Mouse (Mus musculus) left cerebral cortex, postnatal 4 days (tissue): Measurements from ENCODE around the gene Ranbp10. TPM values are rescaled to one million over a fixed set of nuclear protein-coding genes. Genes with fewer than 3 reads are reported as not detected.
"Not testable (repeated sequence)": the region's sequence is repeated elsewhere in the genome, so short reads cannot be mapped to it uniquely, and the experiment has no call there.

ENCODE experiments used
- DNase-seq: peaks from one replicate; pipeline ENCODE4 v3.0.0-alpha.2; 2022
- intact Hi-C: fragments of 180-260 bp; cut with DNase I; formaldehyde crosslinking; loops from one replicate; pipeline ENCODE4 v1.15.1; 2025
- total RNA-seq, 2 experiments: library from RNA; stranded (reverse); gene quantifications; 2 replicates each; pipeline ENCODE4 v1.2.3; 2021

Gene Ranbp10
- total RNA-seq, 2 experiments from 2014 or later, result 21.8 to 23.6 TPM

- intact Hi-C loops, result no loop called here
- no peak for DNase-seq
These were observed 9.8 kb upstream of the Ranbp10 start for GRCm38 (mm10) chr8:105836991-105837390.

GRCm38 (mm10) chr8:105835318-105835717 is 8.2 kb upstream of the Ranbp10 start:
- peak; percentile 45 for DNase-seq
- intact Hi-C loops, result no loop called here

DNA sequence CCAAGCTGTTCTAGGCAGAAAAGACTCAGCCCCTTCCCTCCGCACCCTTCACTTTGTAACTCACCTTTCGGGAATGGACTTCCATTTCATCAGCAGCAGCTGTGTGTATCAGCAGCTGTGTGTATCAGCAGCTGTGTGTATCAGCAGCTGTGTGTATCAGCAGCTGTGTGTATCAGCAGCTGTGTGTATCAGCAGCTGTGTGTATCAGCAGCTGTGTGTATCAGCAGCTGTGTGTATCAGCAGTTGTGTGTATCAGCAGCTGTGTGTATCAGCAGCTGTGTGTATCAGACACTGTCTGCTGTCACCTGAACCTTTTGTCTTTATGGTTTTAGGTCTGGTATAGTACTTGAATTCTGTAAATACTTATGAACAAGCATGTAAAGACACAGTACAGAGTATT is 6.6 kb upstream of the Ranbp10 start:
- intact Hi-C loops, DNase-seq: not testable (repeated sequence)

DNA sequence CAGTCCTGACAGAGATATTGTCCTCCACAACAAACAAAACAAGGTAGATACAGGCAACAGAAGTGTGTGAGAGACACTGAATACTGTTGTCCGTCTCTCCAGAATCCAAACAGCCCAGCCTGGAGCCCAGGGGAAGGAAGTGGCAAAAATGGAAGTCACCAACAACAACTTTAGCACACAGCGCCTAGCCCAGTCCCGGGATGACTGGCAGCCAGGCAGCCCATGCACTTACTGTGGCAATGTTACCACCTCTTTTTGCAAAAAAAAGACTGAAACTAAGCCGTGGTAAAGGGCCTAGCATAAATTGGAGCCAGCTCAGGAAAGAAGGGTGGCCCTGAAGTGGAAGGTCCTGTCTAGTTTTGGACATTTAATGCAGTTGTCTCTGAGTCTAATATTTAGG is 771 bp downstream of the Ranbp10 start:
- intact Hi-C loops, result no loop called here
- DNase-seq, result no peak

DNA sequence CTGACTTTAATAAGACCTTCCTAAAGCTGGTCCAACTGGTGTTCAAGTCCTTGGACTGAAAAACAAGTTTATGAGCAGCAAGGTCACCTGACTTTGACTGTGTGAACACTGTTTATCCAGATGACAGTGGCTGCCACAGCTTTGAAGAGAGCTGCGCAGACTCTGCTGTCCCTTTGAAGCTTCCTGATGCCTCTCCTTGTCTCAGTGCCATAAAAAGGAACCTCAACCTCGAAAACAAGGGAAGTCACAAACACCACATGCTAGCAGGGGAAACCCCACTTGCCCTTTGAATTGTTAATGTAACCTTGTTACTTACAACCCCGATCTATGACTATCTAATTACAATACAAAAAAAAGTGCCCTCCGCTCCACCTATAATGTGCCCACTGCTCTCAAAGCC is 1.6 kb downstream of the Ranbp10 start:
- intact Hi-C loops, result no loop called here

GRCm38 (mm10) chr8:105820925-105821324 is 6.2 kb downstream of the Ranbp10 start:
- intact Hi-C loops, result no loop called here
- DNase-seq, result no peak

More for the DNA sequence above, 1.6 kb downstream of the Ranbp10 start:
- no peak for DNase-seq

DNA sequence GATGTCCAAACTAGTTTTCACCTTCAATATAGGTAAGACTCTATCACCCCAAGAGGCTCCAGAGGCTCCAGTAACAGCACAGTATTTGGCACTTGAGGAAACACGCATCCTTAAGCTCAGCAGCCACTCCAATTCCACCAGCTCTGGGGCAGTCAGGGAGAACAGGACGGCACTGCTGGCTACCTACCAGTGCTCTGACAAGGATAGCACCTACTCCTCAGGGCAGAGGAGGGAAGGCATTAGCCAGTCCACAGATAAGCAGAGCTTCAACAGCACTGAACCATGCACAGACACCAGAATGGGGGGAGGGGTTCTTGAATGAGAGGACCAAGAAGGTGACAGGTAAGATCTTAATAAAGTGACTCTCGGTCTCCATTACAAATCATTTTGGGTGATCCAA is 7.5 kb downstream of the Ranbp10 start:
- DNase-seq, result no peak
- intact Hi-C loops, result no loop called here

- DNase-seq, result no peak
- intact Hi-C loops, result no loop called here
These were observed 13.9 kb downstream of the Ranbp10 start for GRCm38 (mm10) chr8:105813241-105813640.

DNA sequence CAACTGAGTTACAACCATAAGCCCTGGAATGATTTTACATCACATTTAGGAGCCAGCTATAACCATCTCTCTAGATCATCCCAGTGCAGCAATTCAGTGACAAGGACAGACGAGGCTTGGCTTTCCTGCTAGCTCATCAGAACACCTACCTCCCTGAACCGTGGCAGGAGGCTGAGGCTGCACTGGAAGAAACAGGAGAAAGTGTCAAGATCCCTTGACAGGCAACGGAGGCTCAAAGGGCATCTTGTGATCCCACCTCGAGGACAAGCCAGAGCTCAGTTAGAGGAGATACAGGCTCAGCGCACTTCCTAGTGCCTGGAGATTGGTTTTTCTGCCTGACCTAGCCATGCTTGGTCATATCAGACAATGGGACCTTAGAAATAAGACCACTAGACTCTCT is 14.6 kb downstream of the Ranbp10 start:
- intact Hi-C loops, result no loop called here
- DNase-seq, result no peak

DNA sequence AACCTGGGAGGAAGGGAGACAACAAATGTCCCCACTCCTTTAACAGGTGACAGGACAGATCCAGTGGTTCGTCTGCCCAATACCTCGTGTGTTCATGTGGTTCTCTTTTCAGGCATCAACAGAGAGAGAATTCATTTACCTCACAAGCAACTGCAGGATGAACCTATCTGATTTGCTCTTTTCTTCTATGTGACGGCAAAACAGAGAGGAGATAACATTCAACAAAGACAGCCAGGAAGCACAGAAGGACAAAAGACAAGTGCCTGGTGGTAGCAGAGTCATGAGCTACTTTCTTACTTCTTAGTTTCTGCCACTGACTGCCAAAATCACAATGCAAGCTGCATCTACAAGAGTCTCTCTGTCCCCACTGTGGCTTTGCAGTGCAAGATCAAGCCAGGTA is 15.6 kb downstream of the Ranbp10 start:
- intact Hi-C loops, result no loop called here

DNA sequence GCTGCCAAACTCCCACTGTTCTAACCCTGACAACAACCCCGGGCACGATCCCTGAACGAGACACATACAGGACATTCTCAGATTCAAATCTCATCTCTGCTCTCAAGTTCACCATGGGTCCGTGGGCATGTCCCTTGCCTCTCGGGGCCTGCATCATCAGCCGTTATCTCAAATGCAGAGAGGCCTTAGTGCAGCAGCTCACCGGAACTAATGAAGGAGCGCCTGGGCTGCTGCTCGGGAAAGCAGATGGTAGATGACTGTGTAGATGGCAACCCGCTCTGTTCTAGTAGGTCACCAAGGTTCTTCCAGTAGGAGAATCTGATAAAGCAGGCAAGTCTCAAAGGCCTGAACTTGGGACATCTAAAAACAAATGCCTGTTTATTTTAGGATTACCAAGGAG is 16.1 kb downstream of the Ranbp10 start:
- no peak for DNase-seq
- intact Hi-C loops, result no loop called here

More for the DNA sequence above, 15.6 kb downstream of the Ranbp10 start:
- DNase-seq, result no peak

DNA sequence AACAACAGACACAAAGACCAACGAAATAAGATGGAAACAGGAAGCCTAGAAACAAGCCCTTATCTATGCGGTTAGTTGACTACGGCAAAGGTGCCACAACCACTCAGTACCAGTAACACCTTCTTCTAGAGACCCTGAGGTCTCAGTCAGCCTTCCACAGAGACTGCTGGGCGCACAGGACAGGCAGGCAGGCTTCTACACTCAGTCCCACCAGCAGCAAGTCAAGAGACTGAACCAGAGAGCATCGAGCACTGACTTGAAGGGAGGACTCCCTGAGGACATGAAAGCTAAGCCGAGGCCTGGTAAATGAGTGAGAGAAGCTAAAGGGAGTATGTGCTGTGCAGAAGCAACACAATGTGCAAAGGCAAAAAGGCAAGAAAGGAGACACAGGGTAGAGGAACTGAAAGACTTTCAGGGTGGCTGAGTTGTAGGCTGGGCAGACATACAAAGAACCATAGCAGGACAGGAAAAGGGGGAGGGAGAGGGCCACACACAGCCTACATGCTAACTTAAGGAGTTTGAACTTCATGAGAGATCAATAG is 16.8 kb downstream of the Ranbp10 start:
- DNase-seq, result no peak
- intact Hi-C loops, result no loop called here

GRCm38 (mm10) chr8:105808480-105808879 is 18.7 kb downstream of the Ranbp10 start:
- no peak for DNase-seq
- intact Hi-C loops, result no loop called here

DNA sequence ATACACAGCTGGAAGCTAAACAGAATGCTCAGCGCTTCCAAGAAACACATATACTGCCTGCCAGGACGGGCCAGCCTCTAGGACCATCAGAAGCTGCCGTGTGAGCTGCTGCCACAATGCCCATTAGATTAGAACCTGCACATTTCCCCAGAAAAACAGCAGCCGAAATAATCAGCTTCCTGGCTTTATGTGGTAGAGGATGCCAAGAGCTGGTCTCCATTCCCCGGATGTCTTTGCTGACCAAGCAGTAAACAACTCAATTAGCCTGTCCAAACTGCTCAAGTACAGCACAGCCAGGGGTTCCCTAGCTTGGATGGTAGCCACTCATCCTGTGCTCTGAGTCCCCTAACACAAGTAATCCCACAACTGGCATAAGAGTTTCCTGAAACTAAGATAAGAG is 19.4 kb downstream of the Ranbp10 start:
- intact Hi-C loops, result no loop called here
- DNase-seq, result peak; percentile 9

DNA sequence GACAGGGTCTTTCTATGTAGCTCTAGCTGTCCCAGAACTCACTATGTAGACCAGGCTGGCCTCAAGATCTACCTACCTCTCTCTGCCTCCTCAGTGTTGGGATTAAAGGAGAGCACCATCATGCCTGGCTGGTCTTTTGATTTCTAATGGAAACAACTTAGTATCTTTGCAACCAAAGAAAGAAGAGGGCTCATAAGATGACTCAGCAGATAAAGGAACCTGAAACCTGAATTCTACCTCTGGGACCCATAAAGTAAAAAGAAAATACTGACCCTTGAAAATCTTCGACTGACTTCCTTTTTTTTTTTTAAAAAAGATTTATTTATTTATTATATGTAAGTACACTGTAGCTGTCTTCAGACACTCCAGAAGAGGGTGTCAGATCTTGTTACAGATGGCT is 21.2 kb downstream of the Ranbp10 start:
- no peak for DNase-seq
- intact Hi-C loops, result no loop called here

DNA sequence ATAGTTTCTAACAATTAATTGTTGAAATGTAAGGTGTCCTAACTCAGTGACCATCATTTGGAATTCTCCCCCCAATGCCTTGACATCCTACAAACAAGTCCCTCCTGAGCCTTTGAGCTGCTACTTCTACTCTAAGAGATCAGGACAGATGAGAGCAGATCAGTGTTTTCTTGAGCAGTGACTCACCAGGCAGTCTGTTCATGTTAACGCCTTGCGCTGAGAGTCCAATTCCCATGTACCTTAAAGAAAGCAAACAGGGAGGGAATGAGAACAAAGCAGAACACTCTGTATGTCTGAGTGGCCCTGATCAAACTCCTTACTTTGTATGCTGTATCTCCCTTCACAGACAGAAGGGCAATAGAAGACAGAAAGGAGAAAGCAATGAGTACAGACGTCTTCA is 21.8 kb downstream of the Ranbp10 start:
- no peak for DNase-seq
- intact Hi-C loops, result no loop called here

DNA sequence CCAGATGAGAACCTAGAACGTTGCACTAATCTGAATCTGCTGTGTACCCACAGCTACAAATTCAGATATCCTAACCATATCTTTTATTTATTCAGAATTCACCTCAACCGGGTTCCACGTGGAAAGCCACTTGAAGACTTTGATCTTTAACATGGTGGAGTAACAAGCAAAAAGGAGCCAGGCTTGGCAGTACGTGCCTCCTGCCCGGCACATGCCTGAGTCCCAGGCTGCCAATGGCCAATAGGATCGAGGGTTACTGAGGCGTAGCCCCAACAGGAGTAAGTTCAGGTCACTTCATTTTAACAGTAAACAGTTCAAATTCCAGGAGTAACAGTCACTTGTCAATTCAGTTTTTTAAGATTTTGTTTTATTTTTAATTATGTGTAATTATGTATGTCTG is 22.4 kb downstream of the Ranbp10 start:
- DNase-seq, result no peak
- intact Hi-C loops, result no loop called here

DNA sequence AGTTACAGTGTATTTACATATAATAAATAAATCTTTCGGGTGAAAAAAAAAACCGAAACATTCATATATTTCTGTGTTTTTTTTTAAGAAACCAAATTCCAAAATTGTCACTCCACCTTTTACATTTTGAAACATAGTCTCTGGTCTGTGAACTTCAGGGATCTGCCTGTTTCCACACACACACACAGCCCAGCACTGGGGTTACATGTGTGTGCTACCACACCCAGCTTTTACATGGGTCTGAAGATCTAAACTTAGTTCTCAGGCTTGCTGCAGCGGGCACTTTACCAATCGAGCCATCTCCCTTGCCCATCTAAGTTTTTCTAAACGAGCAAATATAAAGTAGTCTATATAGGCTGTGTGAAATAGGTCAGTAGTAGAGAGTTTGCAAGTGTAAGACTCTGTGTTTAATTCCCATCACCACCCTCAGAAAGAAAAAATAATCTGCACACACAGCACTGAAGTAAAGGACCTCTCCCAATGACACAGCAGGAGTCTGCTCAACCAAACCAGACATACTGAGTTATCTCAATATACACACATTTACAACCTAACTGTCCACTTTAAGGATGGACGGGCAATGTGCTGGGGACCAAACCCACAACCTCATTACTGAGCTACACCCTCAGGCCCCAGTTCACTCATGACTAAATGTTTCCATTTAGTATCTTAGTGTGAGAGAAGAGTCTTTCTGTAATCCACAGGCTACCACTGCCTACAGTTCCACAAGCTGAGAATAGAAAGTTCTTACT is 25.8 kb downstream of the Ranbp10 start:
- intact Hi-C loops, result no loop called here
- no peak for DNase-seq

DNA sequence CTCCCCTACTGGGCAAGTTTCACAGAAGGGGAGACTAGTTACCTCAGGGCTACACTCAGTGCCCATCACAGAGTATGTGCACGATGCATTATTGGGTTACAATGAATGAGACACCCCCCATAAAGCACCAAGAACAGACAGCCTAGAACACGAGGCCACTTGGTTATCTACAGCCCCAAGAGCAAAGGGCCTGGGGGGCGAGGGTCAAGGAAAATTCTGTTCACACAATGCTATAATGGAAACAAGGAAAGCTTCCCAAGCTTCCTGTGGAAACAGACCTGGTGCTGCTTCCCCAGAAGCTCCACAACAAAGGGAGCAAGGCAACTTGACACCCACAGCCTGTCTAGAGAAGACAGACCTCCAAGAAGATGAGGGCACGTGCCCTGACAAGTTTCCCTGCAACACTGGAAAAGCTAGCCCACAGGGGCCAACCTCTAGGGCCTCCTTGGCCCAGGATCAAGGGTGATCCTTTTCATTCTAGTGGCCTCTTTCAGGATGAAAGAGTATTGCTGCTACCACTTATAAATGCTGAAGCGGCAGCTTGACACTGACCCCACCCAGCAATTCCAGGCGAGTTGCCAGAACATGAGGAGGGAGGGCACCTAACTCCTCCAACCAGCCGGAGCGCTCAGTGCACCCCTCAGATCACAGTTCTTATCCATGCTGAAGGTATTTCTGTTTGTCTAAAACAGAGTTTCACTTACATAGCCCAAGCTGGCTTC is 27.9 kb downstream of the Ranbp10 start:
- intact Hi-C loops, result no loop called here
- peak; percentile 76 for DNase-seq

- DNase-seq, result no peak
- intact Hi-C loops, result no loop called here
These were observed 28.7 kb downstream of the Ranbp10 start for GRCm38 (mm10) chr8:105798408-105798807.

GRCm38 (mm10) chr8:105795785-105796184 is 31.4 kb downstream of the Ranbp10 start:
- DNase-seq, result no peak
- intact Hi-C loops, result no loop called here

DNA sequence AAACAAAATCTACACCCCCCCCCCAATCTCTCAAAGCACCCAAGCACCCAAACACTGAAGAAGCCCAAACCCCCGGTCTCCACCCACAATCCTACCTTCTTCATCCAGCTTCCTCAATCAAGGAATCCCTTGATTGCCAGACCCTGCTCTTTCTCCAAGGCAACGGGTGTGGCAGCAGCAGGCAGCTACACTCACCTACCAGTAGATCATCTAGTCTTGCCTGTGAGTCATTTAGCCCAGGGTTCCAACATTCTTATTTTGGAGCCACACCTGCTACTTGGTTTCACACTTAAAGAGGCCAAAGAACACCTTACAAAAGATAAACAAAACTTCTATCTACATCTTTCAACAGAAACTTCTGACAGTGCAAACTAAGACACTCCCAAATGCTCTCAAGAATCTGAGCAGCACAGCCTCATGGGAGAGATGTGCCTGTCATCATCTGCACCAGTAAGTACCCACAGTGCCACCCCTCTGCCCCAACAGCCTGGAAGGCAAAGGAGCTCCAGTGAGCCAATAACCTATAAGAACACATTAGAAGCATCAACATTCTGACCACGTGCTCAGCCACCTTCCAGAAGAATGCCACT is 33.0 kb downstream of the Ranbp10 start:
- intact Hi-C loops, result no loop called here
- DNase-seq, result no peak
